Mouse (Mus musculus): ENCODE results near the gene Ccr7. TPM values are rescaled to one million over a fixed set of nuclear protein-coding genes. Genes with fewer than 3 reads are reported as not detected.

Ccr7 gene
- total RNA-seq, 4 experiments from 2014 or later, result not detected

DNA sequence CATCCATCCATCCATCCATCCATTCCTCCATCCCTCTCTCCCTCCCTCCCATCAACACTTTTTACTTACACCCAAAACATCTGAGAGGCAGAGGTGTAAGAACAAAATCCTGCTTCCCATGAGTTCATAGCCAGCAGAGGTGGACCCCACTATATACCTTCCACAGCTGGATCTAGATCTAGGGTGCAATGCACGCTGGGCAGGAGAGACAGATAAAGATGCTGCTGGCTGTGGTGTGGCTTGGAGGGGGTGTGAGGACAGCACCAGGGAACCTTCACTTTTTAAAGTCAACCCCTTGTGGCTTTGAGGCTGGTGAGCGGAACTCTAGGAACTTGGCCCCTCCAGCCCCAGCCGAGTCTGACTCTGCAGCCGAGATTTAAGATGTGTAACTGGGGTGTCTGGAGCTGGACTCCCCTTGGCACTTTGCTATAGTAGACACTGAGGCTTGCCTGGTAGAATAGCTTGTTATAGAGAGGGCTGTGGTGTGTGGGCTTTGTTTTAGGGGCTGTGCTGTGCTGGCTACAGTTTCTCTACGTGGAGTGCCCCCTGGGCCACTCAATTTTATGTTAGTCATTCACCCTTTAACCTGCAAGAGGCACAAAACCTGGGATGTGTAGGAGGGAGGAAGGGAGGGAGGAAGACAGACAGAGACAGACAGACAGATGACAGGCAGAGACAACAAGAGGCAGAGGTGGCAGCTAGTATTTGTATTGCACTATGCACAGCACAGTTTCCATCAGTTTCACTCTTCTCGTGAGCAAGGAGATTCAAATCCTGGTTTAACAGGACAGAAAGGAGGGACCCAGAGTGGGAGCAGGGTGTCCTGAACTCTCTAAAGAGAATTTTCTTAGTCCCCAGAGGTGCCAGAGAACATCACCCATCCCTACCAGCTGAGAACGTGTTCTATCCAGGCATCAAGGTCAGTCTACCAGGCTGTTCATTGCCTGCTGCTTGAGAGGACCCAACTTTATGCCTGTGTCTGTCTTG lies 817 bp downstream of the Ccr7 start:
- no peak for DNase-seq (ENCODE audit: low spot score in 2 of 2)

DNA sequence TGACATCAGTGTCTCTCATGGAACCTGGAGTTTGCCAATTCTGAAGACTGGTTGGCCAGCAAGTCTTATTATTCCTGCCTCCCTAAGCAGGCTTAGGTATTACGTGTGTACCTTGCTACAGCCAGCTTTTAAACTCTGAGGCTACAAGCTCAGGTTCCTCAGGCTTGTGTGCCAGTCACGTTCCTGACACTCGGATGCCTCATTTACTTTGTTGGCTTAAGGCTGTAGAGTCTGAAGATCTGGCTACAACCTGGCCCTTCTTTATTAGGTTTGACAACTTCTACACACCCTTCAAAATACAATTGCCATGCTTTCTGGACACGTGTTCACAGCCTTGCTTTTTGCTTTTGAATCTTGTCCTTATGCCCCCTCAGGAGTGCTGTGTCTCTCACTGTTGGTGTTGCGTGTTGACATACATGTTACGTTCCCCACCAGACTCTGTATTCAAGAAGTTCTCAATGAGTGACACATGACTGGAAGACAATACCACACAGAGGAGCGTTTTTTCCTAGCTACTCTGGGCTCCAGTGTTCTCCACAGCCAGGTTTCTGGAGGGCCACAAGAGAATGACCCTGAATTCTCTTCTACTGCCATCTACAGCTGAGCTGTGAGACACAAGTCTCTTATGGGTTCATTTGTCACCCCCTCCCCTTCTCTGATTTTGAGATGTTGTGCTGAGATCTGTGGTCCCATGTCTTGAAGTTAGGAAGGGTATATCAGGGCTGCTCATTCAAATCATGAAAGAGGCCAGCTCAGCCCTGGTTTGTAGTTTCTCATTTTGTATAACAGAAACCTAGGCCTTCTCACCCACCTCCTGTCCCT lies 2.3 kb downstream of the Ccr7 start:
- no peak for DNase-seq (ENCODE audit: low spot score in 2 of 2)

DNA sequence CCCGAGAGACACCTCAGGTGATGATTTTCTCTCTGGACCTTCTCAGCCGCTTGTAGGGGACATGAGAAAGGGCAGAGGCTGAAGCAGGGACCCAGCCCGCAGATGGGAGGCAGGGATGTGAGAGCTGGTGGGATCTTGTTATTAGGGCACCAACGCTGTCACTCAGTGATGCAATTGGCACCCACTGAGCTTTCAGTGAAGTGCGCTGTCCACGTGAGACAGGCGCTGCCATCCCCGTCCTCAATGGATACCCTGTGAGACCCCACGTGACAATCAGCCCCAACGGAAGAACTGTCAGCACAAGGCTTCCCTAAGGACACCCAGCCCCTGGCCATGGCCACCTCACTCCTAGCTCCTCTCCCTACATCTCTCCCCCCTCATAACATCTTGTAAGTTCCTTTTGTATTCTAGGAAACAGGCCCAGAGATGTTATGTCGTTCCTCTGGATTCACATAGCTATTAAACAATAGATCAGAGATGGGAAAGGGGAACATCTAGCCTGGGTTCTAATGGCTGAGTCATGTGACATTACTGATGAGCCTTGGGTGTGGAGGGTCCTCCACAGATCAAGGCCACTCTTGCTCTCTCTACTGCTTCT lies 3.4 kb downstream of the Ccr7 start:
- DNase-seq (ENCODE audit: low spot score in 2 of 2), result no peak

DNA sequence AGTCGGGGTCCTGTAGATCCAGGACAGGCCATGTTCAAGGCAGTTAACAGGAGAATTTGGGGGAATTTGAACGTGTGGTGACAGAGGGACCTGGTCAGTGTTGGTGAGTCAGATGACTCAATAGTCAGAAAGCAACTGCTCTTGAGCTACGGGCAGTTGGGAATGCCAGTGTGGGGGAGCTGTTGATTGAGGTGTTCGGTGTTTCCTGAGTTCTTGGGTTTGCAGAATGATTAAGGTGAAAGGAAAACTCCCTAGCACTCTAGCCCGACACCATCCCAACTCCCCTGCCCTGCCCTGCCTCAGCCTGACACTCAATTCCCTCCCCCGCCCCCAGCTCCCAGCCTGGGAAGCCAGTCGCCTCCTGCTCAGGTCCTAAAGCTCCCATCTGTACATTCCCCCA lies 4.0 kb downstream of the Ccr7 start:
- no peak for DNase-seq (ENCODE audit: low spot score in 2 of 2)

DNA sequence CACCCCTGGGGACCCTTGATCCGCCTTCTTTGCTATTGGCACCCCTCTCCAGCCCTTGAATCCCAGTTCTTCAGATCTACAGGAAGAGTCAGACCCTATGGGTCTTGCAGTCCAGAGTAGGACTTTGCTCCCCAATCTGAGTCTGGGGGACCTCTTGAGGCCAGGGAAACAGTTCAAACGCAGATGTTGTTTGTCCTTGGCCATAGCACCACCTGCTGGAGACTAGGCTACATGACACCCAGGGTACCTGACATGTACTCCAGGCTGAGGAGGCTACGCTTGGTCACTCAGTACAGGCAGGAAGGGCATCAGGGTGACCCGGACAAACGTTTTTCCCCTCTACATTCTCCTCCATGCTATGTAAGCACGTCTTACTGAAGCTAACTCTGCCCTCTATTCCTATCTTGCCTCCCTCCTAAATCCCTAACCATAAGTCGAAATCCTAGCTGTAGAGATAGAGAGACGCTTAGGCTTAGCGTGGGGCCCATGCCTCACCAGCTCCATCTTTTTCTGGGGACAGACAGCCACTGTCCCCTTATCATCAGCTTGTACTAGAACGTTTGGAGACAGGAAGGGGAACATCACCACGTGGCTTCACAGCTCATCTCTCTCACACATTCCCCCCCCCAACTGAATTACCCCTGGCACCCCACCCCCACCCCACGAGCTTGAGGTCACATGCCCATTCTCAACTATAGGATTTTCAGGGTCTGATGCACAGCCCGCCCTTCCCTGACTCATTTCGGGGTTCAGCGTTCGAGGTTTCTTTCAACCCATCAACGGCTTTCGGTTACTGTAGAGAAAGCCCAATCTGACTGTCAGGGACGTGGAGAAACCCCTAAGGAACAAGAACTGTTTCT lies 4.7 kb downstream of the Ccr7 start:
- DNase-seq (ENCODE audit: low spot score in 2 of 2), result peak; percentile 43 to 60

DNA sequence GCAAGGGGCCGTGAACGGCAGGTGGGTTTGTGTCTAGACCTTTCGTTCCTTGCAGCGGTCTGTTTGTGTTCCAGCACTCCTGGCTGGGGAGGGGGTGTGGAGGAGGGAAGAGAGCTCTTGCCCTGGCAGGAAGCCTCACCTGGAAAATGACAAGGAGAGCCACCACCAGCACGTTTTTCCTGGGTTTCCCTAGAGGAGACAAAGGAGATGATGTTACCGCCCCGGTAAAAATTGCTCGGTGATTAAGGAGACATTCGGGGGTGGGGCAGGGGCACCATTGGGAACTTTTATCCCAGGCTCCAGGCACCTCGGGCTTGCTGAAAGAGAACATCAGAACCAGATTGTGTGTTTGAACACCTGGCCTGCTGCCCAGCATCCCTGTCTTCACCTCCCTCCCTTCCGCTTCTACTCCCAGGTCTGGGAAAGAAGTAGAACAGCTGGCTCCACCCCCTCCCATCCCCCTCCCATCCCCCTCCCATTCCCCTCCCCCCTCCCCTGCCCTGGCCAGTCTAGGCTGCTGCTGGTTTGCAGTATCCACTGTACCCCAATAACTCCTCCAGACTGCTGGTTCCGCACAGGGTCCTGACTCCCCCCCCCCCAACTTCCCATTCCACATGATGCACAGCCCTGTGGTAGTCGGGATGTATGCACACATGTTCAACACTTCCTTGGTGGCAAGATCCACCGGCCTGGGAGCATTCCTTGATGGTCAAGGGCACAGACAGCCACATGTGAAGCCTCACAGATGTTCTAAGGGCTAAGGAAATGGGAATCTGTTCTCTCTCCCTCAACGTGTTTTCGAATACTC lies 5.8 kb downstream of the Ccr7 start:
- DNase-seq (ENCODE audit: low spot score in 2 of 2), result no peak

DNA sequence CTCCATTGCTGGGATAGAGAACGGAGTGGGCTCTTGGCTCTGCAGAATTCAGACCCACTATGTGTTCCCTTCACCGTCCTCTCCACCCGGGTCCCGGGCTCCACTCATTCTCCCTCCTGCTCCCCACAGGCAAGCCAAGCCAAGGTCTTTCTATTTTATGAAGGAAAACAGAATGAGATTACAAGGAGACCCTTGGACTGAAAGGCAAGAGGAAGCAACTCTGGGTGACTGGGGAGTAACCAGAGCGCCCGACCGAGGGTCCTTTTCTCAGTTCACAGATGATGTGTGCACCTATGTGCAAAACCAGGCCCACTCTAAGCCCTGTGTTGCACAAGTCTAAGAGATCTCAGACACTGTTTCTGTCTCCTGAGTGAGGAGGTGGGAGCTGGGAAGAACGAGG lies 6.5 kb downstream of the Ccr7 start:
- DNase-seq (ENCODE audit: low spot score in 2 of 2), result no peak

DNA sequence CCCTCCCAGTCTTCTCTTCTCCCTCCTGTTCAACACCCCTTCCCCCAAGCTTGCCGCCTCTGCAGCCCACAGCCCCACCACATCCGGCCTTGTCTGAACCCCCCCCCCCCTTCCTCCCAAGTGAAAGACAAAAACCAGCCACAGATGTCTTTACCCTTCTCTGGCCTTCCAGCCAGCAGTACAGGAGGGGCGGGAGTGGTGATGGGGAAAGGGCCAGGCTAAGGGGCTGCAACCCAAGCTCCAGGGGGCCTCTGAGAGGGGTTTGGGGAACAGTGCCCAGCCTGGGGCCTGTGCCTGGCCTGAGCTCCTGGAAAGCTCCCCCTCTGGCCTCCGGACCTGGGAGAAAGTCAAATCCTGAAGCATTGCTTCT lies 7.0 kb downstream of the Ccr7 start:
- DNase-seq (ENCODE audit: low spot score in 2 of 2), result no peak

DNA sequence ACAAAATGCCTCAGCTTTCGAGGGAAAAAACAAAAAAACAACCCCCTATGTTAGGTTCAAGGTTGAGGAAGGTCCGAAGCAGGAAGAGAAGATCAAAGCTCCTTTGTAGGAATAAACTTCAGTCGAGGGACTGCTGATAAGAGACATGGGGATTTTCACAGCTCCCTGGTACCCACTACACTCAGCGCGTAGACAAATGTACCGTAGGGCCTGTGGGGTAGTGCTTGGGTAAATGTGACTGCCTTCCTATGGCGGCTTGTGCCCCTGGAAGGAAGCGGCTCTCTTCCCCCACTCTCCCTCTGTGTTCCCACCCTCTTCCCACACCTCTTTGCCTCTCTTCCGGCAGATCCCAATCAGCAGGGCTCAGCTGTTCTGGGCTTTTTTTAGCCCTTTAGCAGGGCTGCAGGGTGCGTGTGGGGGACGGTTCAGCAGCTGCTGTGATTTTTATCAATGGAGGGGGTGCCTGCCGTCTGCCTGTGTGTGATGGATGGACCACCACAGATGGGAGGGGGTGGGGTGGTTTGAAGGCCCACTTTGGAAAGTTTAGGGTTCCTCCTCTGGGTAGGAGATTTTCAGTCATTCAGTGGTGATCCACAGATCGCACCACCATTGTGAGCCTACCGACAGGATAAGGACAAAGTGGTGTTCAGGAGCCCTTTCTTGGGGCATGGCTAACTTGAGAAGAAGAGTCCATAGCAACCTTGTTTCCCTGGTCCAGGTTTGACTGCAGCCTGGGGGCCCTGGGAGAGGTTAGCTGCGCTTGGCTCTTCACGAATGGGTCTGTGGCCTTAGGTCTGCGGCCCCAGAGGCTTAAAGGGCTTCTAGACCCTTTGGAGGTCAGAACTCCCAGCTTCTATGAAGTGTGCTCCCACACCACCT lies 7.6 kb downstream of the Ccr7 start:
- no peak for DNase-seq (ENCODE audit: low spot score in 2 of 2)

DNA sequence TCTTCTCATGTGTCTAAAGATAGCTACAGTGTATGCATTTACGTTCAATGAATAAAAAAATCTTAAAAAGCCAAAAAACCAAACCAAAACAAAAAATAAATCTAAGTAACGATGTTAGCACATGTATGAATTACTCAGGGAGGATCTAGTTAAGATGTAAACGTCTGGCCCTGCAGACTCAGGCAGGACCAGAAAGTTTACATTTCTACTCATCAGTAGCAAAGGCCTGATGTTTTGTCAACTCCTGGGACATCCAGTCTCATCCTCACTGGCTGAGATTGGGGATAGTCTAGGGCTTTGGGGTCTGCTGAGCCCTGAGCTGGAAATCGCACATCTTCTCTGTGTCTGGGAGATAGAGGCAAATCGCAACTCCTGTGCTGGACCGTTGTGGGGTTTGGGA lies 8.3 kb downstream of the Ccr7 start:
- no peak for DNase-seq (ENCODE audit: low spot score in 2 of 2)

DNA sequence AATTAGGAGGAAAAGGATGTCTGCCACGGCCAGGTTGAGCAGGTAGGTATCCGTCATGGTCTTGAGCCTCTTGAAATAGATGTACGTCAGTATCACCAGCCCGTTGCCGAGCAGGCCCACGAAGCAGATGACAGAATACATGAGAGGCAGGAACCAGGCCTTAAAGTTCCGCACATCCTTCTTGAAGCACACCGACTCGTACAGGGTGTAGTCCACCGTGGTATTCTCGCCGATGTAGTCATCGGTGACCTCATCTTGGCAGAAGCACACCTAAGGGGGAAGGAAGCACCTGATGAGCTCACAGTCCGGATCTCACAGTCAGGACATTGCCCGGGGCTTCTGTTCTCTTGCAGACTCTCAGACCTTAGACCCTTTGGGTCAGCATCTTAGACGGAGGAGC lies 9.1 kb downstream of the Ccr7 start:
- no peak for DNase-seq (ENCODE audit: low spot score in 2 of 2)

DNA sequence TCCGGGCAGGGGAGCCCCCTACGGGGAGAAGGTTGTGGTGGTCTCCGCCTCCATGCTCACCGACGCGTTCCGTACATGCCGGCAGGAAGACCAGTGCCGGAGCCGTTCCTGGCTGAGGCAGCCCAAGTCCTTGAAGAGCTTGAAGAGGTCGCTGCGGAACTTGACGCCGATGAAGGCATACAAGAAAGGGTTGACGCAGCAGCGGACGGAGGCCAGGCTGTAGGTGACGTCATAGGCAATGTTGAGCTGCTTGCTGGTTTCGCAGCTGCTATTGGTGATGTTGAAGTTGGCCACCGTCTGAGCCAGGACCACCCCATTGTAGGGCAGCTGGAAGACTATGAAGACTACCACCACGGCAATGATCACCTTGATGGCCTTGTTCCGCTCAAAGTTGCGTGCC lies 9.9 kb downstream of the Ccr7 start:
- no peak for DNase-seq (ENCODE audit: low spot score in 2 of 2)

DNA sequence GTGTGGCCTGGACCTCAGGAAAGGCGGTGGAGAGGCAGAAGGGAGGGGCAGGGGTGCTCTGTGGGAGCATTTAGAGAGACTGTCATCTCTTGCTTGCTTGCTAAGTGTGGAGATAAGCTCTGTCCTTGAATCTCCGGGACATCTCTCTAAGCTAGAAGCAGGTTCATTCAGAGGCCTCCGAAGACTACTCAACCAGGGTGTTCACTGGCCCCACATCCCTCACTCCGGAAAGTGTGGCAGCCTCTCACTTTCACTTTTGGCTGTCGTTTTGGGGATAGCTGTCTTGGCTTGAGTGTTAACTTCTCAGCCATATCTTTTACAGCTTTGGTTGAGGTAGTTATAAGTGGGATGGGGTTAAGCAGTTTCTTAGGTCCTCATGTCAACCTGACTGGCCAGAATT lies 10.4 kb downstream of the Ccr7 start:
- DNase-seq (ENCODE audit: low spot score in 2 of 2), result no peak

DNA sequence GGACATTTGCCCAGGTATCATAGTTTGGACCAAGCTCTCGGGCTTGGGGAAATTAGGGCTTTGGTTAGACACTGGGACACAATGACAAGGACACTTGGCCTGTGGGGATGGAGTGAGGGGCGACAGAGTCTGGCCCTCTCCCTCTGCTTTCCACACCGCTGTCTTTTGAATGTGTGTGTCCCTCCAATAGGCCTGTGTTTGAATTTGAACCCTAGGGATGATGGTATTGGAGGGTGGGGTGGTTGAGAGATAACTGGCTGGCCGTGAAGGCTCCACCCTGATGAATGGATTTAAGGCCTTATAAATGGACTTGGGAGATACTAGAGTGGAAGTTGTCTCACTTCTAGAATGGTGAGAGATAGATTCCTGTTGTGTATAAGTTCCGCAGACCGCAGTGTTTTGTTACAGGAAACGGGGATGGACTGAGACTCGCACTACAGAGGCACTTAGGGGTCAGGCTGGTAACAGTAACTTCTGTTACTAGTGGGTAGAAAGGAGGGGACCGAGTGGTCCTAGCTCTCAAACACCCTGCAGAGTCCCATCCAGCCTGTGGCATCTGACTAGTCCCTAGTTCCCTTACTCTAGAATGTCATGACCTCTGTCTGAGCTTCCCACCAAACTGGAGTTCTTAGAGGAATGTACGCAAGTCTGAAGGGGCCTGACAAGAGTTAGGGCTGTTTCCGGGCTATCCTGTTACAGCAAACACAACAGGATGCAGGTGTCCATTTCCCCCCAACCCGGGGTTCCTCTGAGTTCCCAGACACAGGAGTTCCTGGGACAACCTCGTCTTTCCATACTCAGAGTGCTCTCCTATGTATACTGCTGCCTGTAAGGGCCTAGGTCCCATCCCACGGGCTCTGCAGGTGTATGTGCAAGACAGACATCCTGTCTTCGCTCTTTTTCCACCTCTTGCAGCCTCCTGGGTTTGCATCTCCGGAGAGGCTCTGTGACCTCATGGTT lies 11.5 kb downstream of the Ccr7 start:
- no peak for DNase-seq (ENCODE audit: low spot score in 2 of 2)

DNA sequence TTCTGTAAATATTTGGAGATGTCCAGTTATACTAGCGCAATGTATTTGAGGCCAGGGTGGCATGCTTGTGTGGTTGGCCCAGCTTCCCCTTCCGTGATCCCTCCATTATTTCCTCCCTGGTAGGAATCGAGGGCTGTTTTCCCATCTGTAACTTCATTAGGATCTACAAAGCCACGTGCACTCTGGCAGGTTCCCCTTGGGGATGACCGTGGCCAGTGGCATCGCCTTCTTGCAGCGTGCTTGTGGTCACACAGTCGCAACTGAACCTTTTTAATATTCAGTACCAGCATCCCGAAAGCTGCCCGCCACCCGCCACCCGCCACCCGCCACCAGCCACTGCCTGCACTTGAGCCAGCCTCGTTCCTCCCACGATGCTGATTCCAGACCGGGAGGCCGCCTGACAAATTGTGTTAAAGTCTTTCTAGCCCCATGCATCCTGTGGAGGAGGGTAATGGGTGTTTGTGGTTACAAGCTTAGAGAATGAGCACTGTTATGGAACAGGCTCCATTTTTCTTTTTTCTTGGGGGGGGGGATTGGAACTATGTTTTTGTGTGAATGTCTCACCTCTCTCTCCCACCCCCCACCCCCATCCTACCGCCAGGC lies 12.3 kb downstream of the Ccr7 start:
- no peak for DNase-seq (ENCODE audit: low spot score in 2 of 2)

DNA sequence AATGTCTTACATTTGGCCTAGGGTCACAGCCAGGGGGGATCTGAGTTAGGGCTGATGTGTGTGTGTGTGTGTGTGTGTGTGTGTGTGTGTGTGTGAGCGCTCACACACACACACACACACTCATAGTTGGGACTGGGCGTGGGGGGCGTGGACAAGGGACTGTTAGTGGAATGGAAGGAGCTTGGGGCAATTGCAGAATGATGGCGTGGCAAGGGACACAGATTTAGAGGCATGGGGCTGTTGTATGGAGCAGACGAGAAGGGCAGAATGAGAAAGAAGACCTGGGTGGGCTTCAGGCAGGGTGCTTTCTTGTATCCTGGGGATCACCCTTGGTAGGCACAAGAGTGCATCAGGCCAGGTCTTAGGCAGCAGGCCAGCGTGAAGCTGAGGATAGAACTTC lies 12.8 kb downstream of the Ccr7 start:
- no peak for DNase-seq (ENCODE audit: low spot score in 2 of 2)

DNA sequence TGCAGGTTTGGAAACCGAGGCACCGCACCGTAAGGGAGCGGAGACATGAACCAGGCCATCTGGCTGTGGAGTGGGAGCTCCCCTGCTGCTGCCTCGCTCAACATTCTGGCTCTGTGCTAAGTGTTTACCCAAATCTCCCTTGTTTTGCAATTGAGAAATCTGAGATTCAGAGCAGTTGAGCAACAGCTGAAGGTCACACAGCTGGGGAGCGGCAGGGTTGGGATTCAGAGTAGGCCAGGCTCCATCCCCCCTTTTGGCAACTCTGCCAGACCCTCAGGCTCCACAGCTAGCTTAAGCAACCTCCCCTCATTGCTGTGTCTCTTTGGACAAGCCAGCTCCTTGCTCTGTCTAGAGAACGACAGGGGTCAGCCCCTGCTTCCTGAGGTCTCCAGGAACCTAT lies 13.3 kb downstream of the Ccr7 start:
- DNase-seq (ENCODE audit: low spot score in 2 of 2), result peak; percentile 49 to 66

DNA sequence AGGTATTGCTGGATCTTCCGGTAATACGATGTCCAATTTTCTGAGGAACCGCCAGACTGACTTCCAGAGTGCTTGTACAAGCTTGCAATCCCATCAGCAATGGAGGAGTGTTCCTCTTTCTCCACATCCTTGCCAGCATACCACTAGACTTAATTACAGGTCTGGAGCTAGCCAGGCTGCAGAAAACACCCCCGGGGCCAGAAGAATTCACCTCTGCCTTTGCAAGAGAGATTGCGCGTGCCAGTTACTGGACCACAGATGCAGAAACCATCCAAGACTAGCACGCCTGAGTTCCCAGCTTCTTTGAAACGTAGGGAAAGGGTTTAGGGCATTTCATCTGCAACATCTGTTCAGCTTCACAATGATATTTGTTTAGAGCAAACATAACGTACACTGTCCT lies 15.9 kb downstream of the Ccr7 start:
- no peak for DNase-seq (ENCODE audit: low spot score in 2 of 2)

Data from gastrocnemius, adult 8-10 months (tissue).